Mouse (Mus musculus) intestine, embryonic 14.5 days (tissue): ENCODE results near the gene Acoxl. TPM values are rescaled to one million over a fixed set of nuclear protein-coding genes. Genes with fewer than 3 reads are reported as not detected.

Experiments
- ATAC-seq: fragments of 200-750 bp; cut with Nextera tagmentation; replicated peaks from 2 replicates; pipeline ENCODE4 v1.8.0; 2017; ENCODE audit warnings: low read depth, moderate number of reproducible peaks, moderate TSS enrichment, moderate library complexity; ENCODE audit not compliant: low FRiP score, low TSS enrichment
- DNase-seq: peaks from one replicate; pipeline ENCODE4 v3.0.0-alpha.2; 2018; ENCODE audit warnings: low spot score
- H3K27ac ChIP-seq: fragments of 300-500 bp; sonication (generic); 2 replicates; pipeline ENCODE4 v1.5.1; 2014; ENCODE audit warnings: low read depth, mild to moderate bottlenecking, control low read depth
- H3K27me3 ChIP-seq: fragments of 300-500 bp; sonication (generic); replicated peaks from 2 replicates; pipeline ENCODE4 v1.6.1; 2014; ENCODE audit warnings: low read length, control low read depth; ENCODE audit not compliant: control insufficient read depth, insufficient read depth
- H3K36me3 ChIP-seq: fragments of 300-500 bp; sonication (generic); 2 replicates; pipeline ENCODE4 v1.6.1; 2014; ENCODE audit warnings: low read length, control low read depth; ENCODE audit not compliant: control insufficient read depth, insufficient read depth
- H3K4me1 ChIP-seq: fragments of 300-500 bp; sonication (generic); replicated peaks from 2 replicates; pipeline ENCODE4 v1.6.1; 2014; ENCODE audit warnings: low read length, control low read depth, mixed read lengths; ENCODE audit not compliant: control insufficient read depth, insufficient read depth
- H3K4me2 ChIP-seq: fragments of 300-500 bp; sonication (generic); 2 replicates; pipeline ENCODE4 v1.6.1; 2014; ENCODE audit warnings: low read length
- H3K4me3 ChIP-seq: fragments of 300-500 bp; sonication (generic); 2 replicates; pipeline ENCODE4 v1.5.1; 2014; ENCODE audit warnings: low read depth, low read length, control low read depth, mixed read lengths
- H3K9ac ChIP-seq: fragments of 300-500 bp; sonication (generic); 2 replicates; pipeline ENCODE4 v1.6.1; 2014; ENCODE audit warnings: mild to moderate bottlenecking, low read length
- H3K9me3 ChIP-seq: fragments of 300-500 bp; sonication (generic); 2 replicates; pipeline ENCODE4 v1.6.1; 2016; ENCODE audit warnings: low read length, control low read depth; ENCODE audit not compliant: control insufficient read depth
- WGBS: fragments of 180-500 bp; shearing (Covaris S2); extraction: QIAGEN DNeasy Blood & Tissue Kit; methylation state at CpG from one replicate; pipeline ENCODE4 v1.1.7; 2014; 5-methylcytosine and 5-hydroxymethylcytosine counted together
- polyA plus RNA-seq: library from polyadenylated mRNA; unstranded; fragments of >200 nt; fragmentation: Nextera tagmentation; extraction: Ambion mirVana; gene quantifications from 2 replicates; pipeline ENCODE4 v1.2.1, GENCODE M21; 2014

Acoxl gene
- polyA plus RNA-seq, 1 experiment from 2014 or later: 0.19 TPM

DNA sequence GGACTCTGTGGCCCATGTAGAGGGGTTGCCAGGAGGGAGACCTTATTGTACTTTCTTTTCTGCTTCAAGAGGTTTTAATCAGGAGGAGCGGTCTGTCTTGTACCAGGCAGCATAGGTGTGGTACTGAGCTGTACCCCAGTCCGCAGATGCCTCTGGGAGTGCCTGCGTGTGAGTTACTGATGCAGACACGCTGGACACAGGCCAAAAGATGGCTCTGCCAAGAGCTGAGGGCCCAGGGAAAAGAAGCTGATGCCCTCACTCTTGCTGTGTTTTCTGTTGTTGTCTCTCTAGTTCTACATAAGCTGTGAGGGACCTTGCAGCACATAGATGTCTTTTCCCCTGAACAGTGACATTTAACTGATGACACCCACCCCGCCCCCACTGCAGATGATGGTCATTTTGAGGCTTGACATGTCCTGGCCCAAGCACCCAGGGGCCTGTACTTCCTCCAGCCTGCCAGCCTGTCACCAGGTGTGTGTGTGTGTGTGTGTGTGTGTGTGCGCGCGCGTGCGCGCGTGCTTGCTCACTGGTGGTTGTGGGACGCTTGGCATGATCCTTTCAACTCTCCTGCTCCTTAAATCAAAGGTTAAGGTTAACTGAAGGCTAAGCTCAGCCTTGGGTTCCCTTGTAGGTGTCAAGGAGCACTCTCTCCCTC, 316.9 kb downstream of the Acoxl start:
- peaks cover 35% of the 10 kb centered on the region for H3K4me1 ChIP-seq
- no peak overlapping the region for H3K4me3 ChIP-seq
- ATAC-seq (no peak), DNase-seq (no peak)
- H3K4me2 ChIP-seq: no peak overlapping the region
- 88% methylated on average over 13 of the region's 13 CpGs for WGBS
- H3K9ac ChIP-seq: no peak overlapping the region
- peaks cover 26% of the 10 kb centered on the region for H3K36me3 ChIP-seq
- H3K9me3 ChIP-seq: no peaks in the 10 kb centered on the region
- H3K27me3 ChIP-seq: no peaks in the 10 kb centered on the region
- H3K27ac ChIP-seq: no peak overlapping the region

DNA sequence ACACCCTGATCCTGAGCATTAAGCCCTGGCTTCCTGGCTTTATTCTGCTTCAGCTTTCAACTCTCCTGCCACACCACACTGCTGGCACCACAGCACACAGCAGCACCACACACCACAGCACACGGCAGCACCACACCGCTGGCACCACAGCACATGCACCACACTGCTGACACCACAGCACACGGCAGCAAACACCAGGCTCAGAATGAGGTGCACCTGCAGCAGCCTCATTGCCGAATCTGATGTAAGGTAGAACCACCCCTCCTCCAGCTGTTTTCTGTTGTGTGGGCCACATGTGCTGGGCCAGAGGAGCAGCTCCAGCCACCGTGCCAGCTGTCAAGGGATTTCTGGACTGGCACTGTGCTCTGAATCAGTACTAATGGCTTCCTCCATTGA, 317.4 kb downstream of the Acoxl start:
- no peaks in the 10 kb centered on the region for H3K9me3 ChIP-seq
- no peak for ATAC-seq

GRCm38 (mm10) chr2:128156557-128157412, 318.1 kb downstream of the Acoxl start:
- Histone ChIP-seq H3K4me2 (0 out of 2 replicates have a peak overlapping the region, but pooled peaks have one; percentile 5), H3K4me3 (no peak overlapping the region), H3K27ac (no peak overlapping the region), H3K9me3 (no peaks in the 10 kb centered on the region), H3K4me1 (peaks cover 35% of the 10 kb centered on the region), H3K27me3 (no peaks in the 10 kb centered on the region), H3K36me3 (peaks cover 20% of the 10 kb centered on the region; the same call in 1 of the 2 replicates), H3K9ac (no peak overlapping the region)
- WGBS: 53% methylated on average over 12 of the region's 12 CpGs
- DNase-seq (no peak), ATAC-seq (no peak)

More for the DNA sequence above, 317.4 kb downstream of the Acoxl start:
- Histone ChIP-seq H3K9ac (no peak overlapping the region), H3K27ac (no peak overlapping the region), H3K4me3 (no peak overlapping the region), H3K27me3 (no peaks in the 10 kb centered on the region), H3K4me2 (no peak overlapping the region), H3K36me3 (0 out of 2 replicates have a peak, but pooled peaks cover 22% of the 10 kb centered on the region), H3K4me1 (peaks cover 35% of the 10 kb centered on the region)
- no peak for DNase-seq
- 75% methylated on average over 5 of the region's 5 CpGs for WGBS

- no peaks in the 10 kb centered on the region for H3K27me3 ChIP-seq
- H3K27ac ChIP-seq: peak overlapping the region; percentile 44; the same call in 1 of the 2 replicates
- ATAC-seq (no peak), DNase-seq (no peak)
- 38% methylated on average over 17 of the region's 17 CpGs for WGBS
- no peak overlapping the region for H3K9ac ChIP-seq
- H3K4me1 ChIP-seq: peaks cover 35% of the 10 kb centered on the region
- no peak overlapping the region for H3K4me2 ChIP-seq
- H3K4me3 ChIP-seq: no peak overlapping the region
- H3K36me3 ChIP-seq: peaks cover 19% of the 10 kb centered on the region; the same call in 1 of the 2 replicates
- H3K9me3 ChIP-seq: no peaks in the 10 kb centered on the region
Measured at GRCm38 (mm10) chr2:128158734-128159410, 320.2 kb downstream of the Acoxl start.

DNA sequence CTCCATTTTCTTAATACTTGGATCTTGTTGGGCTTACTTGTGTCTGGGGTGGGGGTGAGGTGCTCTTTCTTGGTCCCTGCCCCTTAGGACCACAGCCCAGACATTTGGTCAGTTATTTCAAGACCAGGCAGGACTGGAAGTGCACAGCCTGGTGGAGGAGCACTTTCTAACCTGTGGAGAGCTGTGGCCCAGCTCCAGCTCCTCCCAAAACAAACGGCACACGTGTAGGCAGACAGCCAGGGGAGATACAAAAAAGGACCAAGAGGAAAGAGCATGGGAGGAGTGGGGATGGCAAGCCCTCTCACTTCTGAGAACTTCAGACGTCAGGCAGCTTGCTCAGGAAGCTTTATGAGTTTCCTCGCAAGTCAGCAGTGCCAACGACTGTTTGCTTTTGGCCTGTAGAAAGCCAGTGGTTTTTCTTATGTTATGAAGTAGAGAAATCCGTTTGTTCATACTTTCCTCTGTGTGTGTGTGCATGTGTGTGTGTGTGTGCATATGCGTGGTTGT, 321.0 kb downstream of the Acoxl start:
- Histone ChIP-seq H3K4me3 (no peak overlapping the region), H3K27me3 (no peaks in the 10 kb centered on the region), H3K36me3 (peaks cover 19% of the 10 kb centered on the region; the same call in 1 of the 2 replicates), H3K9me3 (no peaks in the 10 kb centered on the region), H3K9ac (no peak overlapping the region), H3K4me2 (no peak overlapping the region), H3K4me1 (peaks cover 35% of the 10 kb centered on the region), H3K27ac (no peak overlapping the region)
- no peak for ATAC-seq
- WGBS: 50% methylated on average over 7 of the region's 7 CpGs
- DNase-seq: no peak

- Histone ChIP-seq H3K27me3 (no peaks in the 10 kb centered on the region), H3K36me3 (peaks cover 19% of the 10 kb centered on the region; the same call in 1 of the 2 replicates), H3K4me1 (peaks cover 14% of the 10 kb centered on the region), H3K4me3 (no peak overlapping the region), H3K4me2 (no peak overlapping the region), H3K9me3 (no peaks in the 10 kb centered on the region), H3K9ac (no peak overlapping the region), H3K27ac (no peak overlapping the region)
- DNase-seq: no peak
- 82% methylated on average over 8 of the region's 8 CpGs for WGBS
- ATAC-seq: no peak
Measured at GRCm38 (mm10) chr2:128163177-128163576, 324.5 kb downstream of the Acoxl start.

DNA sequence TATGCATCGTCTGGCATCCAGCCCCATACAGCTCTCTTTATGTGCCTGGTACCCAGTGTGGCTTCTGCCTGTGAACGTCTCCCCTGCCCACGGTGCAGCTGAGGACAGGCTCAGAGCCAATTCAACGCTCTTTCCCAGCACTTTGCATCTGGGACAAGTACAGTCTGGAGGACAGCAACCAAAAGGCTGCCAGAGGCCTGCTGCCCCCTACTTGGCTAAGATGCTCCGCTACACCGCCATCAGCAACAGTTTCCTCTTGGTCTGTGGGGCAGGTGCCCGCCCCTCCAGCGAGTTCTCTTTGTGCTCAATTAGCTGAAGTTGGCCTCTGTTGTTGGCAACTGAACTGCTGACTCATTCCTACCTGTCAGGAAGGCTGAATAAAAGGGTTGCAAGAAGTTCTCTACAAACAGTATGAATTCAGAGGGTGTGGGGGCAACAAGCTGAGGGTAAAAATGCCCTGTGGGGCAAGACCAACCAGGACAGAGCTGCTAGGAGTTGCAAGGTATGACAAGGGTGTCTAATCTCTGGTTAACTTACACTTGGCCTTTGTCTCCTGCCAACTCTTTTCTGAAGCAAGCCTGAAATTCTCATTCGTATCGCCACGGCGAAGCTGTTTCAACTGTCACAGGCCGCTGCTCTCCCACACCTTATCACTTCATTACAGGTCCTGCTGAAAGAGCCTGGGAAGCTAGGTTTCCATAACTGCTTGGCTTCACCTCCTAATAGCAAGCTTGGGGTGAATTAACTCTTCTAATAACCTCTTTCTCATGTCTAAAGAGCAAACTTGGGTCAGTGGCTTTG, 328.1 kb downstream of the Acoxl start:
- Histone ChIP-seq H3K9me3 (no peaks in the 10 kb centered on the region), H3K4me3 (no peak overlapping the region), H3K9ac (no peak overlapping the region), H3K27me3 (no peaks in the 10 kb centered on the region), H3K4me1 (no peaks in the 10 kb centered on the region), H3K27ac (no peak overlapping the region), H3K4me2 (no peak overlapping the region), H3K36me3 (peaks cover 4% of the 10 kb centered on the region; the same call in 1 of the 2 replicates)
- ATAC-seq (no peak), DNase-seq (no peak)
- 76% methylated on average over 13 of the region's 13 CpGs for WGBS

GRCm38 (mm10) chr2:128167930-128168329, 329.3 kb downstream of the Acoxl start:
- ATAC-seq: no peak

More at GRCm38 (mm10) chr2:128167930-128168329, 329.3 kb downstream of the Acoxl start:
- H3K9me3 ChIP-seq: no peaks in the 10 kb centered on the region
- WGBS: 94% methylated on average over 12 of the region's 12 CpGs
- H3K4me2 ChIP-seq: no peak overlapping the region
- H3K4me3 ChIP-seq: no peak overlapping the region
- H3K27ac ChIP-seq: no peak overlapping the region
- no peak for DNase-seq
- no peaks in the 10 kb centered on the region for H3K36me3 ChIP-seq
- H3K4me1 ChIP-seq: no peaks in the 10 kb centered on the region
- H3K27me3 ChIP-seq: no peaks in the 10 kb centered on the region
- H3K9ac ChIP-seq: no peak overlapping the region
